Mouse (Mus musculus) adrenal gland, postnatal 4 days (tissue): Measurements from ENCODE around the gene Ank2. TPM values are rescaled to one million over a fixed set of nuclear protein-coding genes. Genes with fewer than 3 reads are reported as not detected.
A peak's percentile ranks its signal among the peaks of the same experiment; 100 is the strongest.
"Not testable (repeated sequence)": the region's sequence is repeated elsewhere in the genome, so short reads cannot be mapped to it uniquely, and the experiment has no call there.

Experiments used
- DNase-seq, 2 experiments: peaks; one replicate each; pipeline ENCODE4 v3.0.0; 2021 to 2022; ENCODE audit warnings: low spot score in 2 of 2, mixed read lengths in 2 of 2
- total RNA-seq, 2 experiments: library from RNA; stranded (reverse); gene quantifications; 2 replicates each; pipeline ENCODE4 v1.2.3; 2021

Ank2 gene
- total RNA-seq, 2 experiments from 2014 or later = 91.4 to 93.0 TPM

DNA sequence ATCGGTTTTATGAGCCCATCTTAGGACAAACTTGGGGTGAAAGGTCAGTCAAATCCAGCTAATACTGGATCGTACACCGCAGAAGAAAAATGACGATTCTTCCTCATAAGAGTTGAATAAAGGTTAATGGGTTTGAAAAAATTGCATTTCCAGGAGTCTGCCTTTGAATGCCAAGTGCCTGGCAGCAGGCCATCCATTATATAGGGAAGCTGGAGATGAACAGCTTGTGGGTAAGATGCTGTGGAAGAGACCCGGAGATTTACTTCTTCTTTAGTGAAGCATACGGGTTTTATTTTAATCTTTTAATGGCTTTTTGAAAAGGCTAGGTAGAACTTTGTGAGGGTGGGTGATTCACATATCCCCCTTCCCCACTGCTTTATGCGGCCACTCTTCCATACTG lies 11.8 kb downstream of the Ank2 start:
- DNase-seq = no peak

DNA sequence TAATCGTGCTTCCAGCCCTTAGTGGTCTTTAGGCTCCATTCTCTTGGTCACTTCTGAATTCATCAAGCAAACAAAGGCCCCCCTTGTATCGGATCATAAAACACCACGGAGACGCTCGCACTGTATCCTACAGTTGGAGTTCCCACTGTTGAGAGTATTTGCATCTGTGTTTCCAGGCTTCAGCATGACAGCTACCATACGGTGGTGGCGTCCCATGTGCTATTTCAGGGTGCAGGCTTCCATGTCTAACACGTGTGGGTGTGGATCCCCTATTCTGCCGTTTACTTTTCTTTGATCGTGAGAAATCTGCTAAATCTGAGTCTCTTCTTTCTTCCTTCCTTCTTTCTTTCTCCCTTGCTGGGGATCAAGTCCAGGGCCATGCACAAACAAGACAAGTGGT lies 14.0 kb downstream of the Ank2 start:
- DNase-seq = no peak

DNA sequence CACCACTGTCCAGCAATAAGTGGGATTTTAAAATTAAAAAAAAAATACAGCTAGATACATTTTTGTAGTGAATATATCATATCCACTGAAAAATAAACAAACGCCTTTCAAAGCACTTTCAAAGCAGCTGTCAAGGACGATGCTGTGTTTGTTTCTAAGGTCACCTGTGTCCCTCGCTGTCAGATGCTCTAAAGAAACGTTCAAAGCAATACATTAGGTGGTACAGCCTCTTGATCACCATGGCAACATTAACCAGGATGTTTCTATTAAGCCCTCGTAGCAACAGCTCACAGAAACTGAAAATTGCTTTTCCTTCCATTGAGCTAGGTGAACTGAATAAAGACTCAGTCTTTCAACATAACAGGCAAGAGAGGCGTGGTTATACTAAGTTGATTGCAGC lies 17.5 kb downstream of the Ank2 start:
- no peak for DNase-seq

DNA sequence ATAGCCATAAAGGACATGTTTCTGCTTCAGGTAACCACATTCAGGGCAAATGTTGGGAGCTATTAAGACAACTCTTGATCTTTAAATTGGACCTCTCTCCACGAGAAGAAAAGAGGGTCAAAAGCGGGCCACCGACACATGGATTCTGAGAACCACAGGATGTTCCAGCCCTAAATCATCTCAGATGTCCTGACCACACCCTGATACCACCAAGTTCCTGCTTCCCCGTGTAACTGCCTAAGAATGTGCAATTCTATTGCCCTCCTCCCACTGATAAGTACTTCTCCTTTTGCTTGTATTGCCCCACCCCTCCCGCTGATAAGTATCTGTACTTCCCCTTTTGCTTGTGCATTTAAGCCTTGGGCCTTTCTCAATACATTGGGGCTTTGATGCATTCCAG lies 18.8 kb downstream of the Ank2 start:
- DNase-seq = not testable (repeated sequence)

DNA sequence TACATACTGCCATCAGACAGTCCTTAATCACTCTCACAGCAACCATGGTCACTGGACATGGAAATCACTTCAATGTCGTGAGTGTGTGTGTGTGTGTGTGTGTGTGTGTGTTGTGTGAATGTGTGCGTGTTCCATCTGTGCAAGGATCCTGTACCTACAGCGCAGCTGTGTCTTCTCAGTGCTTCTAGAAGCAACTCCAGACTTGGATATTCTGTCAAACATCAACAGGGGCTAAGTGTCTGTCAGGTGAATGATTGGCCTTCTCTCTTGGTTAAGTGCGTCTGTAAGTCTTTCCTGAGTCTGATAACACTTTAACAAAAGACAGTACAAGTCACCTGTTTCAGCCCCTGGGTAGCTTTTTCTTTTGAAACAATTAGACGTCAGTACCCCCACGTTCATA lies 25.0 kb downstream of the Ank2 start:
- no peak for DNase-seq

DNA sequence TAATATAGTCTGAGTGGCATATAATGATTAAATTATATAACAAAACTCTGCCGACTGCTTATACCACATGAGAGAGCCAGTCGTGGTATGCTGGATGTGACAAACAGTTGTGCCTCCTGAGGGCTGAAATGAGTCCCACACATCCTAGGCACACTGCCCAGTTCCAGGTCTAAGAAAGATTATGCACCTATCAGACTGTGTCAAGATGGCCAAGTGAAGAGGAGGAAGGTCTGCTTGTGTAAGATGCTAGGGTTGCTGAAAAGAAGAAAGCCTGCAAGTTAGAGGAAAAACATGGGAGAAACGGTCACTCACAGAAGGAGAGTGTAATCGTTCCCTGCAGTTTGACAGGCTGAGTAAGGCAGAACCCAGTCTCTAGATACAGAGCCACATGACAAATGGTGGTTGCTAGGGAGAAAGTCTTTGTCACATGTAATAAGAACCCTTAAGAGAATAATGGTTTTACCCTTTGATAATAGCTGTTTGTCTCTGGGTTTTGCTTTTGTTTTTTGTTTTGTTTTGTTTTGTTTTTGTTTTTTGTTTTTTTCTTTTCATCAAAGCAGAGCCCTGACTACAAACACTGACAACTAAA lies 29.9 kb downstream of the Ank2 start:
- DNase-seq = no peak

DNA sequence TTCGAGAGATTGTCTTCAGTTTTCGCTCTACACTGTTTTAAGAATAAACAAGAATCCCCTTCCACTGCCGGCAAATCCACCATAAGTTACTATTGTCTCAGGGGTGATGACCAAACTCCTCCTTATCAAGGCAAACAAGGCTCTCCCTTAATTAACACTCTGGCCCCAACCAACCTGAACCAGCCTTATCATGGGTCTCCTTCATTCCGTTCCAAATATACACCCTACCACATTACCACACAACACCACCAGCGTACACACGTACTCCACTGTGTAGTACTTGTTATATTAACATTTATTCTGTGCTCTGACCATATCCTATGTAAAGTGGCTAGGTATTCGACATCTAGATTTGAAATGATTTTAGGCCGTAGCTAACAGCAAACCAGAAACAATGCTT lies 30.6 kb downstream of the Ank2 start:
- DNase-seq = no peak

DNA sequence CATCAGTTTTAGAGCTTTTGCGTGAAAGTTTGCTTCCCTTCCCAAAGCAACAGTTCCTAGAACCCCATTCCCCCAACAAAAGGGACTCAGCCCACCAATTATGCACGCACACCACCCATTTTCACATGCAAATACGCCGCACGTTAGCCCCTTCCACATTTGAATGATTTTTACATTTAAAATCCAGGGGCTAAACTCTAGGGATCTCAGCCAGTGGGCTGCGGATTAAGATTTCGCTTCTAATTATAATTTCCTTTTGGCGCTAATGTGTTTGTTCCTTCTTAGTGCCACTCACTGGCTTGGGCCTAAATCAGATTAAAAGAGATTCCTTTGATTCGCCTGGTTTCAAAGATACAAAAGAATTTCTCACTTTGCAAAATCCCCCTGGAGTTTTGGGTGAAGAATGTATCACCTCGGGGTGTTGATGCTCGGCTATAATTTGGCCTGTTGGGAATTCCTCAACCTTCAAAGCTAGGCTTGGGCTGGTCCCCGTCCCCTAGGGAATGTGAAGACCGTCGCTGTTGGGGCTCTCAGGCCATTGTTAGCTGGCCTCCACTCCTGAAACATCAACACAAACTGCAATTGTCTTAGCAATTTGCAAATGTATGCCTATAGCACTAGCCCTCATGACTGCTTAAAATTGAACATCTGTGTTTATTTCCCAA lies 35.2 kb downstream of the Ank2 start:
- no peak for DNase-seq

DNA sequence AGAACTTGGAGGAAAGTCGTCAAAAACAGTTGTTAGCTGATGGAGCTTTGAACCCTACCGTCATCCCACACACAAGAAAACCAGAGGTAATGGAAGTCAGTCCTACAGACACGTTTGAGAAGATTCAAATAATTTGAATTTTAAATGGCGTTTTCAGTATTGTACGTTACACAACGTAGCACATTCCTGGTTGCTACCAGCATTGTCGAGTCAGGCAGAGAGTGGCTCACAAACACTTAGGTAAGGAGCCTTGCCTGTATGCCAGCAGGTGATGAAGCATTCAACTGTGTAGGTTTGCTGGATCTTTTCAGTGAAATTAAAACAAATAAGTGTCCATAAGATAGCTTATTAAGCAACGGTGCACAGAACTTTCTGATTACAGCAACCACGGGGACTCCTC lies 36.0 kb downstream of the Ank2 start:
- no peak for DNase-seq

DNA sequence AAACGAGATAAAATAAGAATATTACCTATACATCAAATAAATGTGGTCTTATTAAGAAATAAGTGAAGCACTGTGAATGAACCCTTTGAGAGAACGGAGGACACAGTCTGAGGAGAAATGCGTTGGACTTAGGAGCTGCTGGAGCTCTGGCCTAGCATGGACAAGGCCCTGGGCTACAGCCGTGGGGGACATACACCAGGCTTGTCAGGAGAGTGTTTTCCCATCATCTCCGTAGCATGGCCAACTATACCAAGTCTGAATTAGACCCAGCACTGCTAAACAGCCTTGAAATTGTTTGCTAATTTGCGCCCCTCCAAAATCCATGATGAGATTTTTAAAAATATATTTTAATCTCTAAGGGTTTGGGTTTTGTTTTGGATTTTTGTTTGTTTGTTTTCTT lies 36.7 kb downstream of the Ank2 start:
- no peak for DNase-seq

DNA sequence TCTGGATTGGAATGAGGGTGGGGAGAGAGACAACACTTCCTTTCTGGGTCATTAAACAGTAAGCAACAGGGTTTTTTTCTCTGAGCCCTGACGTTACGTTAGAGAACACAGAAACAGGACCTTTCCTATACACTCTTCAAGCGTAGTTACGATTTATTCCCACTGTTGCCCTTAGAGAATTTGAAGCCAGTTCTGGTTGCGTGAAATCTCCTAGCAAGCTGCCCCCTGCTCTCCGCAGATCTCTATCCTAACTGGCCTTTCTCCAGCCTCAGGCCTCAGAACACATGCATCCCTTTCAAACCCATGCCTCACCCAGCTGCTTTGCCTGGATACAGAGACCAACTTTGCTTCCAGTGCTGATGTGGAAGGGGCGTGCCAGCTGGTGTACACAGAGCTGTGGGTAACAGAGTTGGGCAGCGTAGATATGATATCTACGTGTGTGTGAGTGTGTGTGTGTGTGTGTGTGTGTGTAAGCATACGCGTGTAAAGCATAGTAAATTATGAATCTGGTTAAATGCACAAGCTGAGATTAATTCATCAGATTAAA lies 38.2 kb downstream of the Ank2 start:
- no peak for DNase-seq

DNA sequence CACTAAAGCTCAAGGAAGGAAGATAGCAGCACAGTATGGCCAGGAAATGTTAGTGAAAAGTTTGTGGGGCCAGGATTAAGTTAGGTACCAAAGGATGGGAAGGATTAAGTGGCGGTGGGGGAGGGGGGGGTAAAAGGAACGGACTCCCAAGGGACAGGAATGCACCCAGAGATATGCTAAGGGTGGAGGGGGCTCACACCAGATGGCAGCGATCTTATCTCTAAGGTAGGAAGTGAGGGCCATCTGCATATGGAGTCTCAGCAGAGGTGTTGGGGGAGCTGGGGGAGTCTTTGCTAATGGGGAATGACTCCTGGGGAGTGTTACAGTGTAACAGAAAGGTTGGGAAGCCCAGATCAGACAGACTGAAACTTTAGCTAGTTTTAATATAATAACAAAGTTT lies 39.3 kb downstream of the Ank2 start:
- DNase-seq = no peak

DNA sequence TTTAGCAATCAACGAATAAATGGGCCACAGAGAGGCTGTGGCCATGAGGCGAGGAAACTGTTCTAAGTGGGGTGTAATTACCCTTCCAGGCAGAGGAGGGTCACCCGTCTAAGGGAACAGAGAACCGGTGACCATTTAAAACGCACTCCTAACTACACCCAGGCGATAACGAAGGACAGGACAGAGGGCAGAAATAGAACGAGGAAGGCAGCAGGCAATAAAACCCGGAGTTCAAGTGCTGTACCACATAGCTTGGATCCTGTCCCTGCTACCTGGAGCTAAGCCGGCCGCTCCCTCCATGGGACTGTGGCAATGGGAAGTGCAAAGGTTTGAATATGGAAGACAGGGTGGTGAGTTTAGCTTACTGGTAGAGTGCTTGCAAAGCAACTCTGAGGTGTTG lies 40.2 kb downstream of the Ank2 start:
- DNase-seq = no peak

DNA sequence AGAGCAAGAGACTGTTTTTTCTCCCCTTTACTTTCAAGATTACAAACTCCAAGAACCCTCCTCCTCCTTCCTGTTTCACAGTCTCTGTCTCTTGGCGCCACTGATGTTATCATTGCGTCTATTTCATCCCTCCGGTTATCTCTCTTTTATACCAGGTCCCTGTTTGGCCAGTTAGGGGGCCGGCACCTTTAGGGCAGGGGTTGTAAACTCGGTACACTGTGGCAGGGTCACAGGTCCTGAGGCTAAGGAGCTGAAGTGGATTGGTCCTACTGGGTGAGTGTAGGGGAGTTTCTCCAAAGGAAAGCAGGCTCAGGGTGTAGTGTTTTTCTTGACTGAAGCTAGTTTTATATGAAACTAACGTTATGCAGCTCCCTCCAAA lies 40.7 kb downstream of the Ank2 start:
- no peak for DNase-seq

DNA sequence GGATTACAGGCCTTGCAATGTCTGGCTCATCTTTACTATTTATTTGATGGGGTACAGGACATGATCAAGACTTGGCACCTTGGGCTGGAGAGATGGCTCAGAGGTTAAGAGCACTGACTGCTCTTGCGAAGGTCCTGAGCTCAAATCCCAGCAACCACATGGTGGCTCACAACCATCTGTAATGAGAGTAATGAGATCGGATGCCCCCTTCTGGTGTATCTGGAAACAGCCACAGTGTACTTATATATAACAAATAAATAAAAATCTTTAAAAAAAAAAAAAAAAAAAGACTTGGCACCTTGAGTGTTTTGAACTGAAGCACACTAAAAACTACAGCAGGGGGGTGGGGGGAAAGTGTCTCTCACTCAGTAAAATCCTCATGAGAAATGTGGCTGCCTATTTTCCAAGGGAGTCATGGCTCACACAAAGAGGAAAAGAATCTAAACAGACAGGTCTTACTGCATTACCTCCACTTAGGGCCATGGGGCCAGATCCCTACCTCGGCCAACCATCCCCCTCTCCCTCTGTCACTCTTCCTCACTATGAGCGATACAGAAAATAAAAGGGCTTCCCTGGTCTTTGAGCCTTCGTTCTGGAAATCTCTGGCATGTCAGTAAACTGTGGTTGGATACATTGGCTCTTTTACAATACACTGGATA lies 41.3 kb downstream of the Ank2 start:
- no peak for DNase-seq

DNA sequence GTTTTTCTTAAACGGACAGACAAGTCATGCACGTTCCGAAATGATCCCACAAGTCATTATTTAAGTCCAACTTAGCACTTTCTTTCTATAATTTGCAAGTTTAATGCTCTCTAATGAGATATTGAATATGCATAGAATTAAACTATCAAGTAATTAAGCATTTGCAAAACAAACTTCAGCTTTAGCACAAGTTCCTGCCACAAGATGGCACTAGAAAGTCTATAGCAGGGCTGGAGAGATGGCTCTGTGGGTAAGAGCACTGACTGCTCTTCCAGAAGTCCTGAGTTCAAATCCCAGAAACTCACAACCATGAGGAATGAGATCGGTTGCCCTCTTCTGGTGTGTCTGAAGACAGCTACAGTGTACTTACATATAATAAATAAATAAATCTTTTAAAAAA lies 45.4 kb downstream of the Ank2 start:
- no peak for DNase-seq

DNA sequence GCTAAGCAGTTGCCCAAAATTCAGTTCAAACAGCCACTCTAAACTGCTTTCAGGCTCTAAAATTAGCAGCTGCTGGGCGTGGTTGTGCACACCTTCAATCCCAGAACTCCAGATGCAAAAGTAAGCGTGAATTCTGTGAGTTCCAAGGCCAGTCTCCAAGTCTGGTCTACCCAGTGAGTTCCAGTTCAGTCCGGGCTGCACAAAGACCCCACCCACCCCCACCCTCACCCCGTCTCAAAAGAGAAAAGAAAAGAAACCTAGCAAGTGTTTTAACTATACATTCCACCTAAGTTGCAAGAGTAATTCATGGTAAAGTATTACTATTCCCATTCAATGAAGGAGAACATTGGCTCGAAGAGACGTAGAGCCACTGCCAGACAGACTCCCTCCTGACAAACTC lies 45.9 kb downstream of the Ank2 start:
- DNase-seq = no peak

DNA sequence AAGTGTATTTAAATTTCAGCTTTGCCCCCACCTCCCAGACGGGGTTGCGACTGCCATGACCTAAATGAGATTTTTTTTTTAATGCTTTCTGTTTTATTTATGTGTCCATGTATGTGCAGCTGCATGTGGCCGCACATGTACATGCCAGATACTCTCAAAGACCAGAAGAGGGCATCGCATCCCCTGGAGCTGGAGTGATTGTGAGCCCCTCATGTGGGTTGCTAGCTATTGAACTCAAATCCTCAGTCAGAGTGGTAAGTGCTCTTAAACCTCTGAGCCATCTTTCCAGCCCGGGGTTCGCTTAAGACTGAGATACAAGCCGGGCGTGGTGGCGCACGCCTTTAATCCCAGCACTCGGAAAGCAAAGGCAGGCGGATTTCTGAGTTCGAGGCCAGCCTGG lies 46.9 kb downstream of the Ank2 start:
- no peak for DNase-seq

DNA sequence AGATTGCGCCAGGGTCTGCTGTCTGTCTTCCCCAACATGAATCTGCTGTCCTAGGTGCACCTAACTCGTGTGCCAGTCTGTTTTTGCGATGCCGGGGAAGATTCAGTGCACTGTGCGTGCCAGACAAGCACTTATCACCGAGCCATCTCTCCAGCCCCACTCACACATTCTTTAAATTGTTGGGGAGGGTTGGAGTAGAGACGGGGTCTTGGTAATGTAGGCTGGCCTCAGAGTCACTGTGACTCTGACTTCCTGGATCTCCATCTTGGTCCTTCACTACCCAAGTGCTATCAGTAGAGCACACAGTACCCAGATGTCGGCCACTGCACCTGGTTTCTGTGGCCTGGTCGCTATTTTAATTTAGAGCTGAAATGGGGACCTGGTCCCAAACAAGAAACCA lies 47.4 kb downstream of the Ank2 start:
- DNase-seq = no peak

DNA sequence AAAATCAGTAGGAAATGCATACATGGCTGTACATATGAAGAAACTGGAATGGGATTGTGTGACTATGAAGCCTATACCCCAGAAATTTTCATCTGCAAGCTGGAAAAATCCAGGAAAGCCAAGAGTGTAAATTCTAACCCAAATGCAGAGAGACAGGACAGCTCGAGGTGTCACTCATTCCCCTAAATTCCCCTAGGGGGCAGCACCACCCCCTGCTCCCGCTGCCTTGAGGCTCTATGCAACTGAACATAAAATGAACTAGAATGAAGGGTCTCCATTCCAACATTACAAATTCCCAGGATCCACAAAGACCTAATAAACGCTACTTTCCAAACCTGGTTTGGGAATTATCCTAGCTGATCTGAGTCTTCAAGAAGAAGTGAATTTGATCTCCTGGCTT lies 48.1 kb downstream of the Ank2 start:
- DNase-seq = no peak

DNA sequence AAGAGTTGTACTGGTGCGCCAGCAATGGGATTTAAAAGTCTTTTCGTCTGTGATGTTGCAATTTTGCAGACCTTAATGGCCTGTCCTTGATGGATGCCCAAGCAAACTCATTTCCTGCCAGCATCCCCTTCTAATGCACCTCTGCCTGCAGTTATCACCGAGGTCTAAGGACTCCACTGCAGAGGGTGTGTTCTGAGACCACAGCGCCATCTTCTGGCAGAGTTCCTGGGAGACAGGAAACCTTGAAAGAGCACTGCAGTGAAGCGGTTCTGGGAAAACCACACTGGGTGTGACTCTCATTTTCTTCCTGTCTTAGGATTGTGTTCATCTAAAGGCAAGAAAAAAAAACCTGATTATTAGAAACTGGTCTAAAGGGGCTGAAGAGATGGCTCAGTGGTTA lies 53.0 kb downstream of the Ank2 start:
- DNase-seq = peak; percentile 27 to 48

DNA sequence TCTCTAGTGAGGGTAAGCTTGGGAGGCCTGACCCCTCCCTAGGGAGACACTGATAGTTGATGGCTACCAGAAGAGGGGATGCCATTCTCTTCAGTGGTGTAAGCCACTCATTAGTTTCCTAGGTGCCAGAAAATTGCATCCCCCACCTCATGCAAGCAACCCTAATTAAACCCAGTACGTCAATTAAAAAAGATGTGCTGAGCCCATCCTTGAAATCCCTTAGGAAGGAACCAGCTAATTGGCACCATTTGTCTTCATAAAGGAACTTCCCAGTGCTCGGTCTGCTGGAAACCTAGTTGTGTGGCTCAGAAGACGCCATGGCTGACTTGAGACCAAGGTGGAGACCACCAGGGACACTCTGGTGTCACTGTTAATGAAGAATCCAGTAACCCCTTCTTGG lies 65.9 kb downstream of the Ank2 start:
- no peak for DNase-seq

DNA sequence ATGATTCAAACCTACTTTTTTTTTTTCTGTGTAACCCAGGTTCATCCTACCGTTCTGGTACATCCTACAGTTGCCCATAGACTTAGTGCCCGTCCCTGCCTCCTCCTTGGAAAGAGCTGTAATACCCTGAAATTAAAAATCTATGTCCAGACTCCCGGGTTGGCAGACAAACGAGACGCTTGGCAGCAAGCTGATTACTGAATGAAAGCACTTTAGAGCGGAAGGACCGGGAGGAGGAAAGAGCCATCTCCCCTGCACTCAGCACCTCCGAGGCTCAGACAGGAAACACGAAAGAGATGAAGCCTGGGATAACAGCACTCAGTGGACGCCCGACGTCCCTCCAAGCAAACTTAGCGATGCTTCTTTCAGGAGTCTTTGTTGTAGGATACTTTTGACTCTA lies 69.3 kb downstream of the Ank2 start:
- DNase-seq = no peak
